Mouse (Mus musculus): Measurements from ENCODE around the gene Ift80.

GRCm38 (mm10) chr3:68957413-68957812, 47.0 kb downstream of the Ift80 start:
- TF ChIP-seq CTCF (IDR thresholded peaks at IDR 0.05; ENCODE audit: low read depth, low read length) (no peak), POLR2A (IDR thresholded peaks at IDR 0.05; ENCODE audit: borderline replicate concordance, low read depth, low read length) (no peak)

All from bone marrow macrophage, adult 2 months (primary cell).